Mouse (Mus musculus): Measurements from ENCODE around the gene Pdia5.
A peak's percentile ranks its signal among the peaks of the same experiment; 100 is the strongest.

The Pdia5 gene

DNA sequence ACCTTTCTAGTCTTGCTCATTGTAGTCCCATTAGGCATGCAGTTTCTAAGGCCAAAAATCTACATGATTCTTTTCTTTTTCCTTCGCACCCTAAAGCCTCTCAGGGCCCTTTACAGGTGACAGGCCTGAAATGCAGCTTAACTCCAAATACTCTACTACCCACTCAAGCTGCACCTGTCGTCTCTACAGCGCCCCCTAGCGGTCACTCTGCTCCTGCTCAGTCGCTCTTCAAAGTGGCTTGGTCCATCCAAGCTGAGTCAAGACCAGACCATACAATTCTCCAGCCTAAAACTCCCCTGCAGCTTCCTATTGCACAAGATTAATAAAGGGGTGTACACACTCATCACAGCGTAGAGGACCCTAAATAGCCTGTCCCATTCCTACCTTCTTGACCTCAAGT, 130.1 kb downstream of the Pdia5 start:
- peak in 1 of 2 experiments; percentile 40 for DNase-seq (ENCODE audit: low spot score in 2 of 2)

DNA sequence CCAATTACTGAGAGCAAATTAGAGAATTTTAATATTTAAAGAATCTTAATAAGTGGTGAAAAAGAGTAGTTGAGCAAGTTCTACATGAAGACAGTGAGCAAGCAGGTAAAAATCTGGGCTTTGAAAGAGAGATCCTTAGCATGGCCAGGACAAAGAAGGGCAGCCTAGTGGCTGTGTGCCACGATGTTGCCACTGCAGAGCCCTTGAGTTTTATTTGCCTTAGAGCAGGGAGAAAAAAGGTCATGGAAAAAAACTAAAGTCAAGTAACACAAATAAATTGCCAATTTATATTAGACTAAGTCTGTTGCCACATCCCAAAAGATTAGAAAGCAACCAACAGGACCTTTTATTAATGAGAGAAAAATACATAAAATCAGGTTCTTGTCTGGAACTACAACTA, 133.2 kb downstream of the Pdia5 start:
- no peak for DNase-seq (ENCODE audit: low spot score in 2 of 2)
